Mouse (Mus musculus): Measurements from ENCODE around the gene Fam114a1. TPM values are rescaled to one million over a fixed set of nuclear protein-coding genes. Genes with fewer than 3 reads are reported as not detected.

Gene Fam114a1
- polyA plus RNA-seq, 1 experiment: 18.5 TPM

GRCm38 (mm10) chr5:65043407-65043895, 73.6 kb downstream of the Fam114a1 start:
- peaks cover 5% of the 10 kb centered on the region for H3K36me3 ChIP-seq (ENCODE audit: control insufficient read depth, insufficient read depth)
- no peaks in the 10 kb centered on the region for H3K79me2 ChIP-seq (ENCODE audit: control insufficient read depth, insufficient read depth)
- TF ChIP-seq SRF (IDR thresholded peaks at IDR 0.05; ENCODE audit: control insufficient read depth, insufficient read length, low read depth): no peak
- TF ChIP-seq REST (IDR thresholded peaks at IDR 0.05; ENCODE audit: insufficient read depth, insufficient read length): no peak
- peak; percentile 44 for TF ChIP-seq POLR2AphosphoS2 (IDR thresholded peaks at IDR 0.05; ENCODE audit: insufficient read length, low read depth)
- no peak for TF ChIP-seq MYOG (IDR thresholded peaks at IDR 0.05; ENCODE audit: control insufficient read depth in 1 of 3, insufficient read depth in 1 of 3, insufficient read length in 2 of 3, low read depth in 2 of 3)
- no peak for TF ChIP-seq USF1 (IDR thresholded peaks at IDR 0.05; ENCODE audit: low read depth)
- TF ChIP-seq CEBPB (IDR thresholded peaks at IDR 0.05; ENCODE audit: insufficient read depth, poor library complexity, severe bottlenecking): no peak
- TF ChIP-seq MYOD1 (IDR thresholded peaks at IDR 0.05; ENCODE audit: control insufficient read depth in 1 of 3, insufficient read length in 2 of 3, low read depth in 2 of 3): no peak
- no peak for TF ChIP-seq MAX (IDR thresholded peaks at IDR 0.05; ENCODE audit: low read depth)
- no peak overlapping the region for H3ac ChIP-seq (ENCODE audit: control insufficient read depth, insufficient read length)
- no peaks in the 10 kb centered on the region for H3K27me3 ChIP-seq (ENCODE audit: control insufficient read depth, insufficient read depth, insufficient read length)
- no peak overlapping the region for H3K4me3 ChIP-seq
- no peak overlapping the region for H3K4me2 ChIP-seq (ENCODE audit: low read depth)

- TF ChIP-seq POLR2A (IDR thresholded peaks at IDR 0.05; ENCODE audit: insufficient read length, low read depth) (no peak), MYOG (IDR thresholded peaks at IDR 0.05; ENCODE audit: control insufficient read depth in 1 of 3, insufficient read depth in 1 of 3, insufficient read length in 2 of 3, low read depth in 2 of 3) (no peak), CEBPB (IDR thresholded peaks at IDR 0.05; ENCODE audit: insufficient read depth, poor library complexity, severe bottlenecking) (no peak), MYOD1 (IDR thresholded peaks at IDR 0.05; ENCODE audit: control insufficient read depth in 1 of 3, insufficient read length in 2 of 3, low read depth in 2 of 3) (no peak), SRF (IDR thresholded peaks at IDR 0.05; ENCODE audit: control insufficient read depth, insufficient read length, low read depth) (no peak), USF1 (IDR thresholded peaks at IDR 0.05; ENCODE audit: low read depth) (no peak), TCF3 (IDR thresholded peaks at IDR 0.05; ENCODE audit: insufficient read length, low read depth) (no peak), MAX (IDR thresholded peaks at IDR 0.05; ENCODE audit: low read depth) (no peak), POLR2AphosphoS2 (IDR thresholded peaks at IDR 0.05; ENCODE audit: insufficient read length, low read depth) (no peak), E2F4 (IDR thresholded peaks at IDR 0.05; ENCODE audit: insufficient read depth) (no peak), REST (IDR thresholded peaks at IDR 0.05; ENCODE audit: insufficient read depth, insufficient read length) (no peak), TCF12 (IDR thresholded peaks at IDR 0.05; ENCODE audit: insufficient read depth, poor library complexity, severe bottlenecking) (no peak)
These were observed 75.9 kb downstream of the Fam114a1 start for GRCm38 (mm10) chr5:65045642-65046370.

GRCm38 (mm10) chr5:65046442-65047284, 76.8 kb downstream of the Fam114a1 start:
- Histone ChIP-seq H3K79me2 (ENCODE audit: control insufficient read depth, insufficient read depth) (no peaks in the 10 kb centered on the region), H3K4me2 (ENCODE audit: low read depth) (no peak overlapping the region), H3ac (ENCODE audit: control insufficient read depth, insufficient read length) (no peak overlapping the region), H3K27me3 (ENCODE audit: control insufficient read depth, insufficient read depth, insufficient read length) (no peaks in the 10 kb centered on the region), H3K36me3 (ENCODE audit: control insufficient read depth, insufficient read depth) (no peaks in the 10 kb centered on the region), H3K4me3 (no peak overlapping the region)
- TF ChIP-seq POLR2AphosphoS2 (IDR thresholded peaks at IDR 0.05; ENCODE audit: insufficient read length, low read depth): no peak
- no peak for TF ChIP-seq MAX (IDR thresholded peaks at IDR 0.05; ENCODE audit: low read depth)
- no peak for TF ChIP-seq TCF12 (IDR thresholded peaks at IDR 0.05; ENCODE audit: insufficient read depth, poor library complexity, severe bottlenecking)
- no peak for TF ChIP-seq E2F4 (IDR thresholded peaks at IDR 0.05; ENCODE audit: insufficient read depth)
- TF ChIP-seq MYOG (IDR thresholded peaks at IDR 0.05; ENCODE audit: control insufficient read depth in 1 of 3, insufficient read depth in 1 of 3, insufficient read length in 2 of 3, low read depth in 2 of 3): no peak
- no peak for TF ChIP-seq CEBPB (IDR thresholded peaks at IDR 0.05; ENCODE audit: insufficient read depth, poor library complexity, severe bottlenecking)
- no peak for TF ChIP-seq POLR2A (IDR thresholded peaks at IDR 0.05; ENCODE audit: insufficient read length, low read depth)
- TF ChIP-seq MYOD1 (IDR thresholded peaks at IDR 0.05; ENCODE audit: control insufficient read depth in 1 of 3, insufficient read length in 2 of 3, low read depth in 2 of 3): no peak
- TF ChIP-seq SRF (IDR thresholded peaks at IDR 0.05; ENCODE audit: control insufficient read depth, insufficient read length, low read depth): no peak

More at GRCm38 (mm10) chr5:65045642-65046370, 75.9 kb downstream of the Fam114a1 start:
- no peaks in the 10 kb centered on the region for H3K27me3 ChIP-seq (ENCODE audit: control insufficient read depth, insufficient read depth, insufficient read length)
- no peak overlapping the region for H3K4me2 ChIP-seq (ENCODE audit: low read depth)
- no peaks in the 10 kb centered on the region for H3K36me3 ChIP-seq (ENCODE audit: control insufficient read depth, insufficient read depth)
- H3K4me3 ChIP-seq: no peak overlapping the region
- no peak overlapping the region for H3ac ChIP-seq (ENCODE audit: control insufficient read depth, insufficient read length)
- no peaks in the 10 kb centered on the region for H3K79me2 ChIP-seq (ENCODE audit: control insufficient read depth, insufficient read depth)

- Histone ChIP-seq H3K27me3 (ENCODE audit: control insufficient read depth, insufficient read depth, insufficient read length) (no peaks in the 10 kb centered on the region), H3K4me2 (ENCODE audit: low read depth) (no peak overlapping the region), H3K79me2 (ENCODE audit: control insufficient read depth, insufficient read depth) (no peaks in the 10 kb centered on the region), H3ac (ENCODE audit: control insufficient read depth, insufficient read length) (no peak overlapping the region), H3K4me3 (no peak overlapping the region), H3K36me3 (ENCODE audit: control insufficient read depth, insufficient read depth) (no peaks in the 10 kb centered on the region)
- TF ChIP-seq USF1 (IDR thresholded peaks at IDR 0.05; ENCODE audit: low read depth): no peak
- TF ChIP-seq POLR2A (IDR thresholded peaks at IDR 0.05; ENCODE audit: insufficient read length, low read depth): no peak
- TF ChIP-seq TCF12 (IDR thresholded peaks at IDR 0.05; ENCODE audit: insufficient read depth, poor library complexity, severe bottlenecking): no peak
- no peak for TF ChIP-seq REST (IDR thresholded peaks at IDR 0.05; ENCODE audit: insufficient read depth, insufficient read length)
- TF ChIP-seq CEBPB (IDR thresholded peaks at IDR 0.05; ENCODE audit: insufficient read depth, poor library complexity, severe bottlenecking): no peak
- no peak for TF ChIP-seq SRF (IDR thresholded peaks at IDR 0.05; ENCODE audit: control insufficient read depth, insufficient read length, low read depth)
- no peak for TF ChIP-seq POLR2AphosphoS2 (IDR thresholded peaks at IDR 0.05; ENCODE audit: insufficient read length, low read depth)
- TF ChIP-seq MYOG (IDR thresholded peaks at IDR 0.05; ENCODE audit: control insufficient read depth in 1 of 3, insufficient read depth in 1 of 3, insufficient read length in 2 of 3, low read depth in 2 of 3): no peak
- no peak for TF ChIP-seq TCF3 (IDR thresholded peaks at IDR 0.05; ENCODE audit: insufficient read length, low read depth)
- TF ChIP-seq MYOD1 (IDR thresholded peaks at IDR 0.05; ENCODE audit: control insufficient read depth in 1 of 3, insufficient read length in 2 of 3, low read depth in 2 of 3): no peak
- TF ChIP-seq MAX (IDR thresholded peaks at IDR 0.05; ENCODE audit: low read depth): no peak
- no peak for TF ChIP-seq E2F4 (IDR thresholded peaks at IDR 0.05; ENCODE audit: insufficient read depth)
These were observed 77.5 kb downstream of the Fam114a1 start for GRCm38 (mm10) chr5:65047285-65047855.
